Mouse (Mus musculus) G1E (cell line): Measurements from ENCODE around the gene Scn7a.

Experiments
- CTCF ChIP-seq: IDR thresholded peaks from 2 replicates; pipeline ENCODE4 v1.5.1; 2012; ENCODE audit warnings: low read depth, low read length, inconsistent platforms, mixed read lengths
- GATA2 ChIP-seq: IDR thresholded peaks from 2 replicates; pipeline ENCODE4 v1.6.1; 2012; ENCODE audit warnings: low read depth, low read length, inconsistent platforms, borderline replicate concordance

DNA sequence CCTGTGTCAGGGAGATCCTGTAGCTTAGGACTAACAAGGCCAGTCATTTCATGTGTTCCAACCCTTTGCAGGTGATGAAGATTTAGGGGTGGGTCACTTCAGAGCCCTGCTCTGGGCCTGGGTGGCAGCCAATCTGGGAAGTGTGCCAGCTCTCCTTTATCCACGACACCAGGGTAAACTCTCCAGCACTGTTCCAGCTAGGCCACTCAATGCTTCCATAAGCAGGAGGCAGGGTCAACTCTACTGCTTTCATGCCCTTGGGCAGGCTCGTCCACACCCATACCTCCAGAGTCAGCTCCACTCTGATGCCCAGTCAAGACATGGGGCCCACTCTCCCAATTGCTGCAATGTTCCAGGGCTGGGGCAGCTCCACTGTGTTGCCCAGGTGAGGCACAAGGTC is 129.3 kb downstream of the Scn7a start:
- TF ChIP-seq CTCF = no peak
- no peak for TF ChIP-seq GATA2
